Mouse (Mus musculus): Measurements from ENCODE around the gene Fam83d. TPM values are rescaled to one million over a fixed set of nuclear protein-coding genes. Genes with fewer than 3 reads are reported as not detected.

The Fam83d gene
- polyA plus RNA-seq, 1 experiment from 2014 or later: 58.5 TPM

GRCm38 (mm10) chr2:158771066-158771763 is 3.3 kb downstream of the Fam83d start:
- whole genome bisulfite sequencing: 33% methylated on average over 11 of the region's 11 CpGs
- H3K27ac ChIP-seq (replicated peaks in 1 of 2; ENCODE audit: control insufficient read depth in 1 of 2, insufficient read depth in 1 of 2, low read depth in 2 of 2, low read length in 2 of 2): peak overlapping the region; percentile 12 to 40; a peak in 2 of 4 replicates

GRCm38 (mm10) chr2:158772808-158773207 is 4.9 kb downstream of the Fam83d start:
- H3K36me3 ChIP-seq (ENCODE audit: control insufficient read depth, insufficient read depth, low read length): peaks cover 16% of the 10 kb centered on the region
- no peak for ATAC-seq (ENCODE audit: insufficient number of reproducible peaks, insufficient read depth, low FRiP score, low read depth)
- H3K9me3 ChIP-seq (ENCODE audit: control insufficient read depth, low read length): no peaks in the 10 kb centered on the region
- H3K4me2 ChIP-seq (ENCODE audit: low read length): peak overlapping the region; percentile 5; the same call in 1 of the 2 replicates
- H3K27ac ChIP-seq (replicated peaks in 1 of 2; ENCODE audit: control insufficient read depth in 1 of 2, insufficient read depth in 1 of 2, low read depth in 2 of 2, low read length in 2 of 2): no peak overlapping the region
- peaks cover 46 to 74% of the 10 kb centered on the region in 2 experiments for H3K4me1 ChIP-seq (ENCODE audit: control insufficient read depth in 2 of 2, insufficient read depth in 2 of 2, low read length in 2 of 2)
- no peak overlapping the region for H3K4me3 ChIP-seq (ENCODE audit: control insufficient read depth in 1 of 2, insufficient read depth in 1 of 2, low read depth in 1 of 2, low read length in 2 of 2)
- no peaks in the 10 kb centered on the region for H3K27me3 ChIP-seq (ENCODE audit: control insufficient read depth, insufficient read depth, low read length)
- WGBS: 65% methylated on average over 13 of the region's 13 CpGs
- no peak overlapping the region for H3K9ac ChIP-seq (ENCODE audit: low read length)

More at GRCm38 (mm10) chr2:158771066-158771763, 3.3 kb downstream of the Fam83d start:
- Histone ChIP-seq H3K4me1 (ENCODE audit: control insufficient read depth in 2 of 2, insufficient read depth in 2 of 2, low read length in 2 of 2) (peaks cover 34 to 58% of the 10 kb centered on the region in 2 experiments), H3K4me2 (ENCODE audit: low read length) (peak overlapping the region; percentile 93), H3K36me3 (ENCODE audit: control insufficient read depth, insufficient read depth, low read length) (peaks cover 16% of the 10 kb centered on the region), H3K9me3 (ENCODE audit: control insufficient read depth, low read length) (no peaks in the 10 kb centered on the region), H3K27me3 (ENCODE audit: control insufficient read depth, insufficient read depth, low read length) (no peaks in the 10 kb centered on the region), H3K9ac (ENCODE audit: low read length) (peak overlapping the region; percentile 89; the same call in 1 of the 2 replicates), H3K4me3 (ENCODE audit: control insufficient read depth in 1 of 2, insufficient read depth in 1 of 2, low read depth in 1 of 2, low read length in 2 of 2) (peak overlapping the region in 1 of 2 experiments; percentile 84; a peak in 3 of 4 replicates)
- ATAC-seq (ENCODE audit: insufficient number of reproducible peaks, insufficient read depth, low FRiP score, low read depth): no peak

- Histone ChIP-seq H3K4me1 (ENCODE audit: control insufficient read depth in 2 of 2, insufficient read depth in 2 of 2, low read length in 2 of 2) (peaks cover 46 to 70% of the 10 kb centered on the region in 2 experiments), H3K9me3 (ENCODE audit: control insufficient read depth, low read length) (no peaks in the 10 kb centered on the region), H3K27ac (replicated peaks in 1 of 2; ENCODE audit: control insufficient read depth in 1 of 2, insufficient read depth in 1 of 2, low read depth in 2 of 2, low read length in 2 of 2) (0 out of 4 replicates have a peak overlapping the region, but pooled peaks of 1 of the 2 experiments have one; percentile 27), H3K9ac (ENCODE audit: low read length) (peak overlapping the region; percentile 49; the same call in 1 of the 2 replicates), H3K4me2 (ENCODE audit: low read length) (peak overlapping the region; percentile 41), H3K4me3 (ENCODE audit: control insufficient read depth in 1 of 2, insufficient read depth in 1 of 2, low read depth in 1 of 2, low read length in 2 of 2) (no peak overlapping the region), H3K27me3 (ENCODE audit: control insufficient read depth, insufficient read depth, low read length) (no peaks in the 10 kb centered on the region), H3K36me3 (ENCODE audit: control insufficient read depth, insufficient read depth, low read length) (peaks cover 21% of the 10 kb centered on the region)
- ATAC-seq (ENCODE audit: insufficient number of reproducible peaks, insufficient read depth, low FRiP score, low read depth): no peak
- 21% methylated on average over 8 of the region's 8 CpGs for WGBS
These were observed 7.0 kb downstream of the Fam83d start for GRCm38 (mm10) chr2:158774886-158775285.

GRCm38 (mm10) chr2:158776716-158777115 is 8.8 kb downstream of the Fam83d start:
- H3K4me2 ChIP-seq (ENCODE audit: low read length): no peak overlapping the region
- peaks cover 39% of the 10 kb centered on the region for H3K36me3 ChIP-seq (ENCODE audit: control insufficient read depth, insufficient read depth, low read length)
- H3K27ac ChIP-seq (replicated peaks in 1 of 2; ENCODE audit: control insufficient read depth in 1 of 2, insufficient read depth in 1 of 2, low read depth in 2 of 2, low read length in 2 of 2): 0 out of 4 replicates have a peak overlapping the region, but pooled peaks of 1 of the 2 experiments have one; percentile 12
- 85% methylated on average over 4 of the region's 4 CpGs for WGBS
- no peak overlapping the region for H3K9ac ChIP-seq (ENCODE audit: low read length)
- H3K4me3 ChIP-seq (ENCODE audit: control insufficient read depth in 1 of 2, insufficient read depth in 1 of 2, low read depth in 1 of 2, low read length in 2 of 2): no peak overlapping the region
- H3K27me3 ChIP-seq (ENCODE audit: control insufficient read depth, insufficient read depth, low read length): no peaks in the 10 kb centered on the region
- peaks cover 33 to 52% of the 10 kb centered on the region in 2 experiments for H3K4me1 ChIP-seq (ENCODE audit: control insufficient read depth in 2 of 2, insufficient read depth in 2 of 2, low read length in 2 of 2)
- ATAC-seq (ENCODE audit: insufficient number of reproducible peaks, insufficient read depth, low FRiP score, low read depth): no peak
- H3K9me3 ChIP-seq (ENCODE audit: control insufficient read depth, low read length): no peaks in the 10 kb centered on the region

- Histone ChIP-seq H3K27ac (replicated peaks in 1 of 2; ENCODE audit: control insufficient read depth in 1 of 2, insufficient read depth in 1 of 2, low read depth in 2 of 2, low read length in 2 of 2) (no peak overlapping the region), H3K27me3 (ENCODE audit: control insufficient read depth, insufficient read depth, low read length) (no peaks in the 10 kb centered on the region), H3K36me3 (ENCODE audit: control insufficient read depth, insufficient read depth, low read length) (peaks cover 46% of the 10 kb centered on the region), H3K9me3 (ENCODE audit: control insufficient read depth, low read length) (no peaks in the 10 kb centered on the region), H3K4me3 (ENCODE audit: control insufficient read depth in 1 of 2, insufficient read depth in 1 of 2, low read depth in 1 of 2, low read length in 2 of 2) (no peak overlapping the region), H3K9ac (ENCODE audit: low read length) (peak overlapping the region; percentile 34), H3K4me1 (ENCODE audit: control insufficient read depth in 2 of 2, insufficient read depth in 2 of 2, low read length in 2 of 2) (peaks cover 30 to 46% of the 10 kb centered on the region in 2 experiments), H3K4me2 (ENCODE audit: low read length) (0 out of 2 replicates have a peak overlapping the region, but pooled peaks have one; percentile 4)
- 21% methylated on average over 6 of the region's 6 CpGs for WGBS
- no peak for ATAC-seq (ENCODE audit: insufficient number of reproducible peaks, insufficient read depth, low FRiP score, low read depth)
These were observed 9.6 kb downstream of the Fam83d start for GRCm38 (mm10) chr2:158777490-158777889.

GRCm38 (mm10) chr2:158778349-158778748 is 10.5 kb downstream of the Fam83d start:
- H3K27ac ChIP-seq (replicated peaks in 1 of 2; ENCODE audit: control insufficient read depth in 1 of 2, insufficient read depth in 1 of 2, low read depth in 2 of 2, low read length in 2 of 2): no peak overlapping the region
- H3K9me3 ChIP-seq (ENCODE audit: control insufficient read depth, low read length): no peaks in the 10 kb centered on the region
- H3K27me3 ChIP-seq (ENCODE audit: control insufficient read depth, insufficient read depth, low read length): no peaks in the 10 kb centered on the region
- peaks cover 31 to 39% of the 10 kb centered on the region in 2 experiments for H3K4me1 ChIP-seq (ENCODE audit: control insufficient read depth in 2 of 2, insufficient read depth in 2 of 2, low read length in 2 of 2)
- ATAC-seq (ENCODE audit: insufficient number of reproducible peaks, insufficient read depth, low FRiP score, low read depth): no peak
- no peak overlapping the region for H3K4me2 ChIP-seq (ENCODE audit: low read length)
- H3K9ac ChIP-seq (ENCODE audit: low read length): no peak overlapping the region
- WGBS: 57% methylated on average over 7 of the region's 7 CpGs
- H3K4me3 ChIP-seq (ENCODE audit: control insufficient read depth in 1 of 2, insufficient read depth in 1 of 2, low read depth in 1 of 2, low read length in 2 of 2): no peak overlapping the region
- peaks cover 46% of the 10 kb centered on the region for H3K36me3 ChIP-seq (ENCODE audit: control insufficient read depth, insufficient read depth, low read length)

GRCm38 (mm10) chr2:158781126-158781525 is 13.2 kb downstream of the Fam83d start:
- no peak overlapping the region for H3K27ac ChIP-seq (replicated peaks in 1 of 2; ENCODE audit: control insufficient read depth in 1 of 2, insufficient read depth in 1 of 2, low read depth in 2 of 2, low read length in 2 of 2)
- H3K4me3 ChIP-seq (ENCODE audit: control insufficient read depth in 1 of 2, insufficient read depth in 1 of 2, low read depth in 1 of 2, low read length in 2 of 2): no peak overlapping the region
- 94% methylated on average over 7 of the region's 7 CpGs for WGBS
- no peak for ATAC-seq (ENCODE audit: insufficient number of reproducible peaks, insufficient read depth, low FRiP score, low read depth)
- peaks cover 66% of the 10 kb centered on the region for H3K36me3 ChIP-seq (ENCODE audit: control insufficient read depth, insufficient read depth, low read length)
- peaks cover 18 to 25% of the 10 kb centered on the region in 2 experiments for H3K4me1 ChIP-seq (ENCODE audit: control insufficient read depth in 2 of 2, insufficient read depth in 2 of 2, low read length in 2 of 2)
- no peak overlapping the region for H3K9ac ChIP-seq (ENCODE audit: low read length)
- H3K27me3 ChIP-seq (ENCODE audit: control insufficient read depth, insufficient read depth, low read length): no peaks in the 10 kb centered on the region
- H3K4me2 ChIP-seq (ENCODE audit: low read length): no peak overlapping the region
- no peaks in the 10 kb centered on the region for H3K9me3 ChIP-seq (ENCODE audit: control insufficient read depth, low read length)
